12 mouse cellular contexts compared by ENCODE assay signal in genomic region chr6:90648391-90648790, GRCm38 (mm10).
"Had no signal": no experiment of that assay in that cellular context is flagged by ENCODE, and none has a peak within 500 bp of the region (broad histone marks: within the 10 kb centered on the region; RNA-seq: fewer than 3 reads in every experiment).

No protein-coding gene starts in this region.

- DNase-seq: left cerebral cortex, postnatal 4 days; liver; liver, embryonic 13.5 days; liver, postnatal 0 days; lung, adult 18-20 months; lung, adult 2 months; lung, embryonic 14.5 days; lung, postnatal 10 days; lung, postnatal 14 days; lung, postnatal 36 days; lung, postnatal 4 days; midbrain, embryonic 14.5 days had no signal
